Mouse (Mus musculus): ENCODE data around the gene Tmem33. TPM values are rescaled to one million over a fixed set of nuclear protein-coding genes. Genes with fewer than 3 reads are reported as not detected.

The Tmem33 gene
- 78.7 and 79.7 TPM in 2 replicates for polyA plus RNA-seq (2015; fragmentation: Nextera tagmentation; extraction: Ambion mirVana)

GRCm38 (mm10) chr5:67260531-67261371 lies at the start of gene Tmem33:
Gene Tmem33, plus strand, starts transcription at chr5:67260565.
- Histone ChIP-seq H3K36me3 (replicated peaks) (peaks cover 26% of the 10 kb centered on the region), H3K9me3 (replicated peaks) (no peaks in the 10 kb centered on the region), H3K27me3 (0 out of 2 replicates have a peak, but pooled peaks cover 1% of the 10 kb centered on the region), H3K9ac (peak within 1 kb of the TSS; percentile 95), H3K4me2 (peak within 1 kb of the TSS; percentile 71), H3K4me1 (replicated peaks) (peaks cover 51% of the 10 kb centered on the region), H3K27ac (replicated peaks) (peak within 1 kb of the TSS; percentile 99), H3K4me3 (replicated peaks) (peak within 1 kb of the TSS; percentile 96)
- peak; percentile 90 for ATAC-seq (ENCODE audit: insufficient read depth)
- under 1% methylated on average over 67 of the region's 67 CpGs for WGBS (ENCODE audit: insufficient replicate concordance)

GRCm38 (mm10) chr5:67213168-67213567 lies 47.2 kb upstream of the Tmem33 start:
- Histone ChIP-seq H3K27me3 (peaks cover 51% of the 10 kb centered on the region), H3K4me1 (replicated peaks) (no peaks in the 10 kb centered on the region), H3K36me3 (replicated peaks) (no peaks in the 10 kb centered on the region), H3K9ac (no peak overlapping the region), H3K27ac (replicated peaks) (no peak overlapping the region), H3K4me3 (replicated peaks) (no peak overlapping the region), H3K4me2 (no peak overlapping the region), H3K9me3 (replicated peaks) (no peaks in the 10 kb centered on the region)
- ATAC-seq (ENCODE audit: insufficient read depth): no peak
- WGBS (ENCODE audit: insufficient replicate concordance): 22% methylated on average over 5 of the region's 5 CpGs

DNA sequence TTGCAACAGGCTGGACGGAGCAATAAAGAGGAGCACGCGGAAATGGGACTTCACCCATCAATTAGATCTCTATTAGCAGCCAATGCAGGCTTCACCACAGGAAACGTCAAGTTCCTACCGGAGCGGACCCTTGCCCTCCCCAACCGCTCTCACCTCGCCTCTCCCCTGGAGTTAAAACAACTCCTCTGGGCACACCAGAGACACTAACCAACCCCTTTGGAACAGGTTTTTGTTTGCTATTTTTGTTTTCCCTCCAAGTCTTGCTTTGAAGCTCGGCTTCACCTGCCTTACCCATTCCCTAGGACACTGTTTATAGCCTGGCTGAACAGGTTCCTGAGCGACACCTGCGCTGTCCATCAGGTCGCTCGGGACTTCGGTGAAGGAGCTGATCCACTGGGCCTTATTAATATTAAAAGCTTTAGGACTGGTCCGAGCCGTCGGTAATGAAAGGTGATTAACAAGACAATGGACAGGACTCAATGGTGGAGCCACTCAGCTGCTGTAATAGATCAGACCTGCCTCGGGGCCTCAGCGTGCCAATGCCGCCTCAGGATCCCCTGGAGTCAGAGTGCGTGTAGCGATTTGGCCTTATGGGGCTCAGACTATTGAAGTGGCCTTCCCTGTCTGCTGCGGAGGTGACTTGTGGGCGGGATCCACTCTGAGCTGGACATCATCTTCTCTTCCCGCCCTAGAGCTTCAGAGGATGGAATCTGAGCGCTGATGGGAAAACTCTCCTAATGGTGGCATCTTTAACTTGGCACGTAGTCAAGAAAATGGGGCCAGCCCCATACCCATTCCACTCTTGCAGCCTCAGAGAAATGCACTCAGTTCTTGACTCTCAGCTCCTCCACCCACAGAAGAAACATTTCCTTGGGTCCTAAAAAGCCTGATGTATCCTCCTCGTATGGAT lies 45.0 kb upstream of the Tmem33 start:
- H3K4me1 ChIP-seq (replicated peaks): no peaks in the 10 kb centered on the region
- no peaks in the 10 kb centered on the region for H3K9me3 ChIP-seq (replicated peaks)
- 4% methylated on average over 28 of the region's 28 CpGs for WGBS (ENCODE audit: insufficient replicate concordance)
- no peak overlapping the region for H3K4me2 ChIP-seq
- H3K27ac ChIP-seq (replicated peaks): no peak overlapping the region
- peaks cover 71% of the 10 kb centered on the region for H3K27me3 ChIP-seq
- no peak overlapping the region for H3K9ac ChIP-seq
- no peak for ATAC-seq (ENCODE audit: insufficient read depth)
- no peak overlapping the region for H3K4me3 ChIP-seq (replicated peaks)
- H3K36me3 ChIP-seq (replicated peaks): no peaks in the 10 kb centered on the region

DNA sequence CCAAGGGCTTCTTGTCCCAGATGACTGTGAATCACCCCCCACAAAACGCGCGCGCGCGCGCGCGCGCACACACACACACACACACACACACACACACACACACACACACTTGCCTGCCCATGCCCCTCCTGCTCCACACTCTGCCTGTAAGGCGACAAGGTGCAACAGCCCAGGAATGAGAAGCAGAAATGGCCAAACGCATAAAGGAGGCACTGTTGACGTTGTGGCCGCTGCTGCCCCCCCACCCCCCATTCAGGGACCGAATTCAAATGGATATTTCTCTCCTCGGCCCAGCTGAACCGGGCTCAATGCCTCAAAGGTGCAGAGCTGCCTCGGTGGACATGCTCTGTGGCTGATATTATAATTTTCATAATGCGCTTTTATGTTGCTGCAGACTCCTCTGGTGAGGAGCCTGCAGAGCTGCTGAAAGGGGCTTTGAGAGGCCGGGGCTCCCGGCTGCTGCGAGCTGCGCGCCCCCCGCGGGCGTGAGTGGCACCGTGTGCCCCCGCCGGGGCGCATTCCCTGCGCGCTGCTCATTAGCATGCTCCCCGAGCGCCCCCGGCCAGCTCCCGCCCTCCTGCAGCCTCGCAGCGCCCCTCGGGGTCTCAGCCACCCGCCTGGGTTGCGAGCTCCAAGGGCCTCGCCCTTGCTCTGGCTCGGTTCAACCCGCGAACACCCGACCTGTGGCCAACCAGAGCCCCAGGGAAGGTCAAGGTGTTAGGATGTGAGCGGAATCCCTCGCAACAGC lies 44.2 kb upstream of the Tmem33 start:
- Histone ChIP-seq H3K4me3 (replicated peaks) (no peak overlapping the region), H3K4me2 (no peak overlapping the region), H3K36me3 (replicated peaks) (no peaks in the 10 kb centered on the region), H3K4me1 (replicated peaks) (no peaks in the 10 kb centered on the region), H3K9me3 (replicated peaks) (no peaks in the 10 kb centered on the region), H3K27me3 (peaks cover 75% of the 10 kb centered on the region), H3K27ac (replicated peaks) (no peak overlapping the region), H3K9ac (no peak overlapping the region)
- WGBS (ENCODE audit: insufficient replicate concordance): 3% methylated on average over 49 of the region's 49 CpGs
- ATAC-seq (ENCODE audit: insufficient read depth): no peak

DNA sequence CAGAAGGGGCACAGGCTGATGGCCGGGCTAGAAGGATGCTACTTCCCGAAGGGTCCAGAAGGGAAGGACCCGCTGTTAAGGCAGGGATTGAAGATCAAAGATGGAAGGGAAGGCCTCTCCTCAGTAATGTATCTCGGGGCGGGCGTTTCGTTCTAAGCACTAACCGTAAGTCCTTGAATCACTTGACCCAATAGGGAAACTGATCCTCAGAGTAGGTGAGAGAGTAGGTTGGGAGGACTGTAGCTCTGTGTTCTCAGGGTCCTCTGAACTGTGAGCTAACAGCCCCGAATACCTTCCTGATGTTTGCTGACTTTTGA lies 43.6 kb upstream of the Tmem33 start:
- Histone ChIP-seq H3K4me1 (replicated peaks) (no peaks in the 10 kb centered on the region), H3K4me2 (no peak overlapping the region), H3K27ac (replicated peaks) (no peak overlapping the region), H3K36me3 (replicated peaks) (no peaks in the 10 kb centered on the region), H3K27me3 (peaks cover 81% of the 10 kb centered on the region), H3K4me3 (replicated peaks) (no peak overlapping the region), H3K9me3 (replicated peaks) (no peaks in the 10 kb centered on the region), H3K9ac (no peak overlapping the region)
- no peak for ATAC-seq (ENCODE audit: insufficient read depth)
- 3% methylated on average over 9 of the region's 9 CpGs for WGBS (ENCODE audit: insufficient replicate concordance)

DNA sequence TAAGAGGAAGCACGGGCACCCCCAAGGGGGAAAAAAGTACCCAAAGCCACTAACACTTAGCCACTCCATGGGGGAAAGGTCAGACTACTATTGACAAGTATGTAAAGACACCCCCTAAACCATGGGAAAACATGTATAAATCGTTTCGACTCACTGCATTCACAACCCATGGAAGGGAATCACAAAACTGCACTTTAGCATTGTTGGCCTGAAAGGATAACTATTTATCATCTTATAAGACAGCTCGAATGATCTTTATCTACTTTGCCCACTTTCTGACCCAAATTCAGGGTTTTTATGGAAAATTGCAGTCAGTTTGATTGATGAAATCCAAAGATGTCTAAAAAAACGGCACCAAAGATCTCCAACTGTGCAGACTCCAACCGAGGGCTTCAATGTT lies 38.5 kb upstream of the Tmem33 start:
- WGBS (ENCODE audit: insufficient replicate concordance): 9% methylated on average over 6 of the region's 6 CpGs
- no peak for ATAC-seq (ENCODE audit: insufficient read depth)
- no peak overlapping the region for H3K4me2 ChIP-seq
- H3K27me3 ChIP-seq: peaks cover 92% of the 10 kb centered on the region
- no peak overlapping the region for H3K27ac ChIP-seq (replicated peaks)
- no peaks in the 10 kb centered on the region for H3K36me3 ChIP-seq (replicated peaks)
- H3K4me1 ChIP-seq (replicated peaks): no peaks in the 10 kb centered on the region
- H3K9me3 ChIP-seq (replicated peaks): no peaks in the 10 kb centered on the region
- no peak overlapping the region for H3K9ac ChIP-seq
- no peak overlapping the region for H3K4me3 ChIP-seq (replicated peaks)

DNA sequence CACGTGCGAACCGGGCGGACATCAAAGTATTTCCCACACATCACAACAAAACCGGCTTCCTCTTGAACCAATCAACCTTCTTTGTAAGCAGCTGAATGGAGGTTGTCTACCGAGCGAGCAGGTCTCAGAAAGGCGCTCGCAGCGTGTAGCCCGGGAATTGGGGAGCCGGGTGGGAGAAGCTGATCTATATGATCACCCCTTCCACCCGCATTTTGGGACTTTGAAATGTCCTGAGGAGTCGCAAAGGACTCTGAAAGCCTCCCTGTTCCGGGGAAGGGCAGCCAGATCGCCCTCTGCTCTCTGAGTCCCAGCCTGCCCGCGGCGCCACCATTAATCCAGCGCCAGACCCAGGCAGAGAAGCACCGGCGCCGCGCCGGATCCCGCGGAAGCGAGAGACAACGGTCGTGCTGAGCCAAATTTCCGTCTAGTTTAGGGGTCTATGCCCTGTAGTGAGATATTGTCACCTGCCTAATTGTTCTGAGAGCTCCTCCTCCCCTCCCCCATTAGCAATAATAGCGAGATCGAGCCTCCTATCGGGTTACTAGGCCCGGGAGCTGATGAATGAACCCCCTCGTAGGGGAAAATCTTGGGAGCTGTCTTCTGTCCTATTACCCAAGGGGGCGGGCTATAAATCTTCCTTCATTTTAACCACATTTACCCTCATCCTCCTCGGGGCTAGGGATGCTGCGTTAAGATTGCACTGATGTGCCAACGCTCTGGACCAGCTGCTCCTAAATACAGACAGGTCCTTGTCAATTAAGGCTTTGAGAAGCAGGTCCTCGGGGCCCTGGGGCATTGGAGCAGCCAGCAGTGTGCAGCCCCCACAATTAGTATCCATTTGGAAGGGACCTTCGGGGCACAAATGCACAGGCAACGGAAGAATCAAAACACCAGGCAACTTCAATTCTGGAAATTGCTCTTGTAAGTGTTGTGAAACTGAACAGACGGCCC lies 37.6 kb upstream of the Tmem33 start:
- 2% methylated on average over 44 of the region's 44 CpGs for WGBS (ENCODE audit: insufficient replicate concordance)
- Histone ChIP-seq H3K27me3 (peaks cover 96% of the 10 kb centered on the region), H3K27ac (replicated peaks) (no peak overlapping the region), H3K4me1 (replicated peaks) (no peaks in the 10 kb centered on the region), H3K4me3 (replicated peaks) (no peak overlapping the region), H3K9ac (no peak overlapping the region), H3K4me2 (peak overlapping the region; percentile 40), H3K9me3 (replicated peaks) (no peaks in the 10 kb centered on the region), H3K36me3 (replicated peaks) (no peaks in the 10 kb centered on the region)
- no peak for ATAC-seq (ENCODE audit: insufficient read depth)

DNA sequence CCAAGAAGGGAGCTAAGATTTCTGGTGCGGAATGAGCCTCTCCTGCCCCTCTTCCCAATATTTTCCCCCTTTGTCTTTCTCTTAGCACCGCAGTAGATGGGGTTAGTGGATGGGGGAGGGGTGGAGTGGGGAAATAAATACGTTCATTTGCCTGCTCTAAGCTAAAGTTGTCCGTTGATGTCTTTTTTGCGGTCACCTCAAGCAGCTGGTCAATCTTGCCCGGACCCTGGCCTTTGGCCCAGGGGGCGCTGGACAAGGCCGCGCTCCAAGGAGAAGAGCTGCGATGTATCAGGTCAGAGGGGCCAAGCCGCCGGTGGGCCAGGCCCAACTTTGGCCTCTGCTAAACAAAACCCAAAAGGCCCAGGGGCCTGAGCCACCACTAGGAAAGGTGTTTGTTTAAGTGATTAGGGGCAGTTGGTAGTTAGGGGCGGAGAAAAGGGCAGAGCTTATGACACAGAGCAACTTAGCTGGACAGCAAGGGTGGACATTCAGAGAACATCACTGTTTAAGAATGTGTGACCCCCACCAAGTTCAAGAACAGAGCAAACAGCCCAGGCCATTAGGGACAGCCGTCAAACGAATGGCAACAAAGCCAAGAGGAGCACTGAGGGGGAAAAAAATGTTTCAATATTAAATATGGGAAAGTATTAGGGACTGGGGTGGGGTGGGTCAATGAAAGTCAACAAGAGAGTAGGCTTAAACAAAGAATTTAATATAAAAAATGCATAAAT lies 36.8 kb upstream of the Tmem33 start:
- peaks cover 96% of the 10 kb centered on the region for H3K27me3 ChIP-seq
- no peak for ATAC-seq (ENCODE audit: insufficient read depth)
- no peak overlapping the region for H3K9ac ChIP-seq
- H3K36me3 ChIP-seq (replicated peaks): no peaks in the 10 kb centered on the region
- no peak overlapping the region for H3K27ac ChIP-seq (replicated peaks)
- WGBS (ENCODE audit: insufficient replicate concordance): 5% methylated on average over 15 of the region's 15 CpGs
- H3K4me1 ChIP-seq (replicated peaks): no peaks in the 10 kb centered on the region
- no peaks in the 10 kb centered on the region for H3K9me3 ChIP-seq (replicated peaks)
- H3K4me2 ChIP-seq: no peak overlapping the region
- no peak overlapping the region for H3K4me3 ChIP-seq (replicated peaks)

- no peak overlapping the region for H3K4me3 ChIP-seq (replicated peaks)
- no peaks in the 10 kb centered on the region for H3K4me1 ChIP-seq (replicated peaks)
- H3K27me3 ChIP-seq: peaks cover 96% of the 10 kb centered on the region
- H3K27ac ChIP-seq (replicated peaks): no peak overlapping the region
- no peak for ATAC-seq (ENCODE audit: insufficient read depth)
- WGBS (ENCODE audit: insufficient replicate concordance): 7% methylated on average over 6 of the region's 6 CpGs
- H3K4me2 ChIP-seq: no peak overlapping the region
- no peaks in the 10 kb centered on the region for H3K9me3 ChIP-seq (replicated peaks)
- H3K9ac ChIP-seq: no peak overlapping the region
- no peaks in the 10 kb centered on the region for H3K36me3 ChIP-seq (replicated peaks)
These were observed 36.3 kb upstream of the Tmem33 start for GRCm38 (mm10) chr5:67224122-67224502.

DNA sequence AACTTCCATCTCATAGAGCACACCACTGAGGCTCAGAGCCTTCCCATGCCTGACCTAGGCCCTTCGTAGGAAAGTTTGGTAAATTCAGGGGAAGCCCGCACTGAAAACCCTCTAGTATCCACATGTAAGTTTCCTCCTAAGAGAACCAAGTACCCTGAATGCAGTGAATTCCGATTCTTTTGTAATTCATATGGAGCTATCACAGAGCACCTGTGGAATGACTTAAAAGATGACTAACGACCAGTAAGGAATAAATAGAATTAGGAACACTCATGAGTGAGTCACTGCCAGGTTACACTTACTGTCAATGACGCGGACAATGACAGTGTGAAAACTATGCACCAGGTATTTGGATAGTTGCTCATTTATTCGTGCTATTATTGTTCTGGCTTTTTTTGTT lies 34.6 kb upstream of the Tmem33 start:
- 29% methylated on average over 7 of the region's 7 CpGs for WGBS (ENCODE audit: insufficient replicate concordance)
- ATAC-seq (ENCODE audit: insufficient read depth): no peak
- H3K4me3 ChIP-seq (replicated peaks): no peak overlapping the region

More for the DNA sequence above, 34.6 kb upstream of the Tmem33 start:
- H3K27me3 ChIP-seq: peaks cover 99% of the 10 kb centered on the region
- H3K9me3 ChIP-seq (replicated peaks): no peaks in the 10 kb centered on the region
- H3K27ac ChIP-seq (replicated peaks): no peak overlapping the region
- peaks cover 5% of the 10 kb centered on the region; the same call in 1 of the 2 replicates for H3K4me1 ChIP-seq (replicated peaks)
- no peak overlapping the region for H3K9ac ChIP-seq
- no peaks in the 10 kb centered on the region for H3K36me3 ChIP-seq (replicated peaks)
- H3K4me2 ChIP-seq: no peak overlapping the region

Data from liver, embryonic 15.5 days (tissue).